Mouse (Mus musculus) spleen, postnatal 4 days (tissue): ENCODE data around the gene Atp6v1b1.

Experiments
- DNase-seq, 2 experiments: peaks; one replicate each; pipeline ENCODE4 v3.0.0; 2022; ENCODE audit warnings: low spot score in 2 of 2

Gene Atp6v1b1

GRCm38 (mm10) chr6:83715461-83716196 is 27.2 kb upstream of the Atp6v1b1 start:
- no peak for DNase-seq

- no peak for DNase-seq
These were observed 25.8 kb upstream of the Atp6v1b1 start for GRCm38 (mm10) chr6:83717026-83717425.

GRCm38 (mm10) chr6:83722526-83722925 is 20.3 kb upstream of the Atp6v1b1 start:
- DNase-seq = no peak

GRCm38 (mm10) chr6:83727178-83727577 is 15.6 kb upstream of the Atp6v1b1 start:
- no peak for DNase-seq

GRCm38 (mm10) chr6:83728488-83728887 is 14.3 kb upstream of the Atp6v1b1 start:
- DNase-seq = no peak

- DNase-seq = no peak
These were observed 13.3 kb upstream of the Atp6v1b1 start for GRCm38 (mm10) chr6:83729350-83729970.

- peak; percentile 48 to 88 for DNase-seq
These were observed 11.7 kb upstream of the Atp6v1b1 start for GRCm38 (mm10) chr6:83731128-83731527.

- no peak for DNase-seq
These were observed 5.5 kb upstream of the Atp6v1b1 start for GRCm38 (mm10) chr6:83737311-83737710.

- DNase-seq = no peak
These were observed 4.2 kb upstream of the Atp6v1b1 start for GRCm38 (mm10) chr6:83738596-83738995.

GRCm38 (mm10) chr6:83743212-83743611 is 422 bp downstream of the Atp6v1b1 start:
- no peak for DNase-seq

GRCm38 (mm10) chr6:83744126-83744525 is 1.3 kb downstream of the Atp6v1b1 start:
- no peak for DNase-seq

GRCm38 (mm10) chr6:83744557-83744956 is 1.8 kb downstream of the Atp6v1b1 start:
- no peak for DNase-seq

- no peak for DNase-seq
These were observed 2.7 kb downstream of the Atp6v1b1 start for GRCm38 (mm10) chr6:83745466-83745865.

- no peak for DNase-seq
These were observed 6.5 kb downstream of the Atp6v1b1 start for GRCm38 (mm10) chr6:83749286-83749685.

- DNase-seq = peak; percentile 45 to 83
These were observed 7.4 kb downstream of the Atp6v1b1 start for GRCm38 (mm10) chr6:83750171-83750684.

- DNase-seq = no peak
These were observed 13.3 kb downstream of the Atp6v1b1 start for GRCm38 (mm10) chr6:83756051-83756450.

GRCm38 (mm10) chr6:83762344-83762743 is 19.6 kb downstream of the Atp6v1b1 start, which contains the start of gene Ankrd53:
Ankrd53 (plus strand) TSS chr6:83762644.
- no peak for DNase-seq

- no peak for DNase-seq
These were observed 20.2 kb downstream of the Atp6v1b1 start for GRCm38 (mm10) chr6:83762880-83763431.

GRCm38 (mm10) chr6:83766982-83767381 is 24.2 kb downstream of the Atp6v1b1 start:
- DNase-seq = no peak

GRCm38 (mm10) chr6:83768485-83768884 is 25.7 kb downstream of the Atp6v1b1 start:
- no peak for DNase-seq

- no peak for DNase-seq
These were observed 31.3 kb downstream of the Atp6v1b1 start for GRCm38 (mm10) chr6:83774126-83774525.

GRCm38 (mm10) chr6:83774781-83775563 is 32.2 kb downstream of the Atp6v1b1 start:
- peak in 1 of 2 experiments; percentile 68 for DNase-seq
